ENCODE assay signal across 8 mouse cellular contexts in the genomic region with DNA sequence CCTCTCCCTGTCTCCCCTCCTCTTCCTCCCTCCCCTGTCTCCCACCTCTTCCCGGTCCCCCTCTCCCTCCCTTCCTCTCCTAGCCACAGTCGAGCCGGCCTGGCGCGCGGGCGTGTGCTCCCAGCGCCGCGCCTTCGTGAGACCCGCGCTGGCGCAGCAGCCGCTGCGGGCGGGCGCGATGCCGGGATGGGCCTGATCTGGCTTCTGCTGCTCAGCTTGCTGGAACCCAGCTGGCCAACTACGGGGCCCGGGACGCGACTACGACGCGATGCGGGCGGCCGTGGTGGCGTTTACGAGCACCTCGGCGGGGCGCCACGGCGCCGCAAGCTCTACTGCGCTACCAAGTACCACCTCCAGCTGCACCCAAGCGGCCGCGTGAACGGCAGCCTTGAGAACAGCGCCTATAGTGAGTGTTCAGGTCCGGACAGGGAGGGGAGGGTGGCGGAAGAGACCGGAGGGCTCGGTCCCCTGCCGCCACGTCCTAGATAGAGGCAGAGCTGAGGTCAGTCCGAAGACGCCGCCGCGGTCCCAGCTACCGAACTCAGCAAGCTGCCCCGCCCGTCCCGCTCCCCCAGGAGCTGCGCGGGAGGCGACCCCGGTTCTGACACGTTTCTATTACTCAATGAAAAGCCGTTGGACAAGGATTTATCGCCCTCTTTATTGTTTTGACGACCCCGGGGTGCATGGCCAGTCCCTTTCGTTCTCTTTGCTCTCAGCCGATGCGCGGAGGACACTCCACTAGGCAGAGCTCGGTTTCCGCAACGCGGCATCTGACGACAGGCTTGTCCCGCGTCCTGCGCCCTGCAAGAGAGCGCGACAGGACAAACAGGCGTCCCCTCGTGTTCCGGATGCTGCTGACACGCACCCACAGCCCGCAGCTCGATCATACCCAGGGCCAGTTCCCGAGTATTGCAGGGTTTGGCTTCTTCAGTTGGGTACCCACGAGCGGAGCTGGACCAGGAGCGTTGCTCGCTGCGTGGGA. TPM values are rescaled to one million over a fixed set of nuclear protein-coding genes. Genes with fewer than 3 reads are reported as not detected.
DNase-seq lines count a peak whose midpoint lies in the region; ATAC-seq and TF ChIP-seq lines count a peak whose summit lies in the region.

No protein-coding gene starts in this region.

- peak; percentile 17 for DNase-seq in gastrocnemius, postnatal 10 days
- DNase-seq in gastrocnemius, postnatal 4 days (ENCODE audit: low spot score in 2 of 2): no peak
- peak; percentile 25 for DNase-seq in thymus, postnatal 4 days
- DNase-seq in thymus, postnatal 25 days: no peak
- no peak for DNase-seq in ovary, adult 18-20 months (ENCODE audit: low spot score)
- no peak for DNase-seq in adrenal gland, postnatal 25 days

- no peak overlapping the region for H3K27ac ChIP-seq in intestine, postnatal 0 days (ENCODE audit: low read depth, low read length)
- no peak overlapping the region for H3K27ac ChIP-seq in neural tube, embryonic 13.5 days (replicated peaks)

- no peak overlapping the region for H3K9ac ChIP-seq in intestine, postnatal 0 days (ENCODE audit: low read depth, low read length)
- H3K9ac ChIP-seq in neural tube, embryonic 13.5 days: peak overlapping the region; percentile 51

- TF ChIP-seq CTCF in intestine, postnatal 0 days (IDR thresholded peaks at IDR 0.05; ENCODE audit: low read depth): no peak

- H3K36me3 ChIP-seq in intestine, postnatal 0 days (ENCODE audit: control insufficient read depth, insufficient read depth): no peaks in the 10 kb centered on the region
- H3K36me3 ChIP-seq in neural tube, embryonic 13.5 days: no peaks in the 10 kb centered on the region

- peak overlapping the region; percentile 36 for H3K4me3 ChIP-seq in intestine, postnatal 0 days (ENCODE audit: low read depth, low read length)
- H3K4me3 ChIP-seq in neural tube, embryonic 13.5 days: peak overlapping the region; percentile 42

- H3K4me2 ChIP-seq in intestine, postnatal 0 days (replicated peaks; ENCODE audit: low read depth): peak overlapping the region; percentile 61
- H3K4me2 ChIP-seq in neural tube, embryonic 13.5 days: peak overlapping the region; percentile 76

- peaks cover 68% of the 10 kb centered on the region for H3K27me3 ChIP-seq in intestine, postnatal 0 days (replicated peaks; ENCODE audit: control insufficient read depth, insufficient read depth, low read length)
- H3K27me3 ChIP-seq in neural tube, embryonic 13.5 days: peaks cover 92% of the 10 kb centered on the region

- no peaks in the 10 kb centered on the region; the same call in 1 of the 2 replicates for H3K4me1 ChIP-seq in intestine, postnatal 0 days (replicated peaks; ENCODE audit: control insufficient read depth, insufficient read depth, low read length)
- peaks cover 24% of the 10 kb centered on the region for H3K4me1 ChIP-seq in neural tube, embryonic 13.5 days (replicated peaks)

- ATAC-seq in intestine, postnatal 0 days: no peak
- peak; percentile 68 for ATAC-seq in neural tube, embryonic 13.5 days (ENCODE audit: low read depth)

- under 1% methylated on average over 91 of the region's 94 CpGs for WGBS in intestine, postnatal 0 days
- WGBS in neural tube, embryonic 13.5 days: under 1% methylated on average over 94 of the region's 94 CpGs

- no peaks in the 10 kb centered on the region for H3K9me3 ChIP-seq in intestine, postnatal 0 days (ENCODE audit: control insufficient read depth)
- no peaks in the 10 kb centered on the region for H3K9me3 ChIP-seq in neural tube, embryonic 13.5 days

RNA-seq across cellular contexts. Expression of gene Fgf3, which starts 0.9 kb away (rescaled TPM):
- total RNA-seq in gastrocnemius, postnatal 10 days (2021): not detected
- not detected for total RNA-seq in gastrocnemius, postnatal 4 days (2021)
- not detected in 2 replicates for polyA plus RNA-seq in intestine, postnatal 0 days (2015; fragmentation: Nextera tagmentation; extraction: Ambion mirVana)
- 1.1 and 1.2 TPM in 2 replicates for polyA plus RNA-seq in neural tube, embryonic 13.5 days (2015; fragmentation: Nextera tagmentation; extraction: Ambion mirVana)
- total RNA-seq in adrenal gland, postnatal 25 days (2021): 1.0 and 1.2 TPM in 2 replicates

RNA-seq across cellular contexts. Expression of gene Fgf4, which starts 8.4 kb away (rescaled TPM):
- total RNA-seq in gastrocnemius, postnatal 10 days (2021): under 1 TPM; 0.09 to 0.27 TPM
- total RNA-seq in gastrocnemius, postnatal 4 days (2021): under 1 TPM; 0.07 to 0.13 TPM
- polyA plus RNA-seq in intestine, postnatal 0 days (2015; fragmentation: Nextera tagmentation; extraction: Ambion mirVana): not detected in 2 replicates
- polyA plus RNA-seq in neural tube, embryonic 13.5 days (2015; fragmentation: Nextera tagmentation; extraction: Ambion mirVana): not detected in 2 replicates
- not detected in 2 replicates for total RNA-seq in adrenal gland, postnatal 25 days (2021)

RNA-seq across cellular contexts. Expression of gene Fgf15, which starts 57.5 kb away (rescaled TPM):
- total RNA-seq in gastrocnemius, postnatal 10 days (2021): not detected
- total RNA-seq in gastrocnemius, postnatal 4 days (2021): not detected
- 51.7 and 76.9 TPM in 2 replicates for polyA plus RNA-seq in intestine, postnatal 0 days (2015; fragmentation: Nextera tagmentation; extraction: Ambion mirVana)
- polyA plus RNA-seq in neural tube, embryonic 13.5 days (2015; fragmentation: Nextera tagmentation; extraction: Ambion mirVana): 27.4 and 29.1 TPM in 2 replicates
- not detected in 2 replicates for total RNA-seq in adrenal gland, postnatal 25 days (2021)

Comparison
In these comparisons a context has a peak if more than half of its experiments do, and no peak if none do; other contexts are left out.
1. DNase-seq: peak in gastrocnemius, postnatal 10 days (single experiment) and thymus, postnatal 4 days (single experiment); none in gastrocnemius, postnatal 4 days (0 of 2), thymus, postnatal 25 days (single experiment), ovary, adult 18-20 months (single experiment) and adrenal gland, postnatal 25 days (single experiment).